Mouse (Mus musculus) stomach, embryonic 15.5 days (tissue): ENCODE measurements around the gene Mrpl22. TPM values are rescaled to one million over a fixed set of nuclear protein-coding genes. Genes with fewer than 3 reads are reported as not detected.

ENCODE experiments used
- ATAC-seq: fragments of 200-750 bp; cut with Nextera tagmentation; 2 replicates; pipeline ENCODE4 v1.8.0; 2017; ENCODE audit warnings: low read depth, moderate number of reproducible peaks, moderate TSS enrichment; ENCODE audit not compliant: insufficient read depth, low FRiP score
- H3K27ac ChIP-seq: fragments of 300-500 bp; sonication (generic); 2 replicates; pipeline ENCODE4 v1.5.1; 2015; ENCODE audit warnings: mild to moderate bottlenecking, inconsistent platforms
- H3K27me3 ChIP-seq: fragments of 300-500 bp; sonication (generic); replicated peaks from 2 replicates; pipeline ENCODE4 v1.6.1; 2015; ENCODE audit warnings: inconsistent platforms
- H3K36me3 ChIP-seq: fragments of 300-500 bp; sonication (generic); 2 replicates; pipeline ENCODE4 v1.6.1; 2015; ENCODE audit warnings: inconsistent platforms
- H3K4me1 ChIP-seq: fragments of 300-500 bp; sonication (generic); 2 replicates; pipeline ENCODE4 v1.6.1; 2015; ENCODE audit warnings: inconsistent platforms
- H3K4me2 ChIP-seq: fragments of 300-500 bp; sonication (generic); 2 replicates; pipeline ENCODE4 v1.6.1; 2015; ENCODE audit warnings: mild to moderate bottlenecking, inconsistent platforms
- H3K4me3 ChIP-seq: fragments of 300-500 bp; sonication (generic); replicated peaks from 2 replicates; pipeline ENCODE4 v1.5.1; 2015; ENCODE audit warnings: inconsistent platforms
- H3K9ac ChIP-seq: fragments of 300-500 bp; sonication (generic); 2 replicates; pipeline ENCODE4 v1.6.1; 2015; ENCODE audit warnings: inconsistent platforms
- H3K9me3 ChIP-seq: fragments of 300-500 bp; sonication (generic); 2 replicates; pipeline ENCODE4 v1.6.1; 2016; ENCODE audit warnings: inconsistent platforms
- WGBS: fragments of 180-500 bp; shearing (Covaris S2); methylation state at CpG from one replicate; pipeline ENCODE4 v1.1.7; 2015; 5-methylcytosine and 5-hydroxymethylcytosine counted together
- polyA plus RNA-seq: library from polyadenylated mRNA; unstranded; fragments of >200 nt; fragmentation: Nextera tagmentation; extraction: Ambion mirVana; gene quantifications from 2 replicates; pipeline ENCODE4 v1.2.1, GENCODE M21; 2015

The Mrpl22 gene
- polyA plus RNA-seq, result 123 and 134 TPM in 2 replicates

GRCm38 (mm10) chr11:58171459-58172091, at the start of gene Mrpl22:
Gene Mrpl22, plus strand, starts transcription at chr11:58171661.
- H3K27ac ChIP-seq, result peak within 1 kb of the TSS; percentile 18; the same call in 1 of the 2 replicates
- 0 out of 2 replicates have a peak, but pooled peaks cover 5% of the 10 kb centered on the region for H3K4me1 ChIP-seq

GRCm38 (mm10) chr11:58123711-58124110, 47.8 kb upstream of the Mrpl22 start:
- H3K9ac ChIP-seq, result no peak overlapping the region
- H3K4me2 ChIP-seq, result no peak overlapping the region
- no peaks in the 10 kb centered on the region for H3K9me3 ChIP-seq
- H3K4me1 ChIP-seq, result no peaks in the 10 kb centered on the region
- no peak for ATAC-seq
- WGBS, result 91% methylated on average over 2 of the region's 2 CpGs
- H3K27ac ChIP-seq, result no peak overlapping the region
- H3K36me3 ChIP-seq, result peaks cover 51% of the 10 kb centered on the region
- H3K4me3 ChIP-seq, result no peak overlapping the region
- H3K27me3 ChIP-seq, result no peaks in the 10 kb centered on the region

More at GRCm38 (mm10) chr11:58171459-58172091, at the start of gene Mrpl22:
- Histone ChIP-seq H3K9ac (peak within 1 kb of the TSS; percentile 73; the same call in 1 of the 2 replicates), H3K9me3 (no peaks in the 10 kb centered on the region), H3K27me3 (no peaks in the 10 kb centered on the region), H3K36me3 (peaks cover 24% of the 10 kb centered on the region), H3K4me3 (peak within 1 kb of the TSS; percentile 79), H3K4me2 (peak within 1 kb of the TSS; percentile 75)
- under 1% methylated on average over 34 of the region's 34 CpGs for WGBS
- ATAC-seq, result peak; percentile 82

GRCm38 (mm10) chr11:58125021-58125420, 46.4 kb upstream of the Mrpl22 start:
- peaks cover 51% of the 10 kb centered on the region for H3K36me3 ChIP-seq
- no peak overlapping the region for H3K9ac ChIP-seq
- H3K4me3 ChIP-seq, result no peak overlapping the region
- H3K4me1 ChIP-seq, result no peaks in the 10 kb centered on the region
- no peak for ATAC-seq
- H3K27ac ChIP-seq, result no peak overlapping the region
- 80% methylated on average over 11 of the region's 11 CpGs for WGBS
- H3K4me2 ChIP-seq, result no peak overlapping the region
- no peaks in the 10 kb centered on the region for H3K27me3 ChIP-seq
- no peaks in the 10 kb centered on the region for H3K9me3 ChIP-seq

GRCm38 (mm10) chr11:58126397-58127160, 44.9 kb upstream of the Mrpl22 start:
- WGBS, result 61% methylated on average over 7 of the region's 7 CpGs
- H3K4me3 ChIP-seq, result no peak overlapping the region
- H3K27me3 ChIP-seq, result no peaks in the 10 kb centered on the region
- peaks cover 45% of the 10 kb centered on the region for H3K36me3 ChIP-seq
- H3K9ac ChIP-seq, result no peak overlapping the region
- no peak overlapping the region for H3K4me2 ChIP-seq
- no peak for ATAC-seq
- H3K4me1 ChIP-seq, result no peaks in the 10 kb centered on the region
- no peaks in the 10 kb centered on the region for H3K9me3 ChIP-seq
- no peak overlapping the region for H3K27ac ChIP-seq

GRCm38 (mm10) chr11:58127544-58127943, 43.9 kb upstream of the Mrpl22 start:
- Histone ChIP-seq H3K9me3 (no peaks in the 10 kb centered on the region), H3K4me2 (no peak overlapping the region), H3K27me3 (no peaks in the 10 kb centered on the region), H3K27ac (no peak overlapping the region), H3K4me1 (no peaks in the 10 kb centered on the region), H3K4me3 (no peak overlapping the region), H3K36me3 (peaks cover 49% of the 10 kb centered on the region), H3K9ac (no peak overlapping the region)
- 63% methylated on average over 2 of the region's 2 CpGs for WGBS
- 0 out of 2 replicates have a peak, but pooled peaks have one; percentile 53 for ATAC-seq

- no peaks in the 10 kb centered on the region for H3K4me1 ChIP-seq
- H3K9me3 ChIP-seq, result no peaks in the 10 kb centered on the region
- no peak overlapping the region for H3K4me3 ChIP-seq
- no peak for ATAC-seq
- no peak overlapping the region for H3K27ac ChIP-seq
- whole genome bisulfite sequencing, result 73% methylated on average over 6 of the region's 6 CpGs
- H3K9ac ChIP-seq, result no peak overlapping the region
- no peaks in the 10 kb centered on the region for H3K27me3 ChIP-seq
- no peak overlapping the region for H3K4me2 ChIP-seq
- H3K36me3 ChIP-seq, result peaks cover 36% of the 10 kb centered on the region
Observed at GRCm38 (mm10) chr11:58129302-58129843, 42.1 kb upstream of the Mrpl22 start.

- Histone ChIP-seq H3K9ac (no peak overlapping the region), H3K36me3 (peaks cover 53% of the 10 kb centered on the region), H3K27me3 (no peaks in the 10 kb centered on the region), H3K9me3 (no peaks in the 10 kb centered on the region), H3K4me3 (no peak overlapping the region), H3K4me1 (no peaks in the 10 kb centered on the region), H3K4me2 (no peak overlapping the region), H3K27ac (no peak overlapping the region)
- no peak for ATAC-seq
- WGBS, result 87% methylated on average over 3 of the region's 3 CpGs
Observed at GRCm38 (mm10) chr11:58132026-58132425, 39.4 kb upstream of the Mrpl22 start.

GRCm38 (mm10) chr11:58134869-58135268, 36.6 kb upstream of the Mrpl22 start:
- no peak overlapping the region for H3K27ac ChIP-seq
- no peak for ATAC-seq
- H3K9me3 ChIP-seq, result no peaks in the 10 kb centered on the region
- no peak overlapping the region for H3K4me2 ChIP-seq
- H3K4me3 ChIP-seq, result no peak overlapping the region
- H3K36me3 ChIP-seq, result peaks cover 51% of the 10 kb centered on the region
- no peak overlapping the region for H3K9ac ChIP-seq
- no peaks in the 10 kb centered on the region for H3K27me3 ChIP-seq
- H3K4me1 ChIP-seq, result no peaks in the 10 kb centered on the region

- no peak for ATAC-seq
- Histone ChIP-seq H3K27me3 (no peaks in the 10 kb centered on the region), H3K9ac (no peak overlapping the region), H3K4me3 (no peak overlapping the region), H3K4me1 (no peaks in the 10 kb centered on the region), H3K36me3 (peaks cover 48% of the 10 kb centered on the region), H3K9me3 (no peaks in the 10 kb centered on the region), H3K27ac (no peak overlapping the region), H3K4me2 (no peak overlapping the region)
Observed at GRCm38 (mm10) chr11:58135296-58135695, 36.2 kb upstream of the Mrpl22 start.

- no peak for ATAC-seq
- Histone ChIP-seq H3K27me3 (no peaks in the 10 kb centered on the region), H3K4me3 (no peak overlapping the region), H3K27ac (no peak overlapping the region), H3K9ac (no peak overlapping the region), H3K4me2 (no peak overlapping the region), H3K36me3 (peaks cover 59% of the 10 kb centered on the region), H3K4me1 (no peaks in the 10 kb centered on the region), H3K9me3 (no peaks in the 10 kb centered on the region)
- WGBS, result 90% methylated on average over 6 of the region's 6 CpGs
Observed at GRCm38 (mm10) chr11:58136677-58137076, 34.8 kb upstream of the Mrpl22 start.

GRCm38 (mm10) chr11:58138821-58139220, 32.6 kb upstream of the Mrpl22 start:
- 88% methylated on average over 11 of the region's 11 CpGs for WGBS
- H3K27ac ChIP-seq, result no peak overlapping the region
- no peak overlapping the region for H3K9ac ChIP-seq
- no peak overlapping the region for H3K4me2 ChIP-seq
- no peaks in the 10 kb centered on the region for H3K9me3 ChIP-seq
- H3K4me1 ChIP-seq, result no peaks in the 10 kb centered on the region
- no peak for ATAC-seq
- H3K4me3 ChIP-seq, result no peak overlapping the region
- no peaks in the 10 kb centered on the region for H3K27me3 ChIP-seq
- H3K36me3 ChIP-seq, result peaks cover 62% of the 10 kb centered on the region

GRCm38 (mm10) chr11:58139466-58139865, 32.0 kb upstream of the Mrpl22 start:
- no peaks in the 10 kb centered on the region for H3K9me3 ChIP-seq
- no peak overlapping the region for H3K4me2 ChIP-seq
- no peak overlapping the region for H3K27ac ChIP-seq
- no peaks in the 10 kb centered on the region for H3K4me1 ChIP-seq
- no peaks in the 10 kb centered on the region for H3K27me3 ChIP-seq
- H3K9ac ChIP-seq, result no peak overlapping the region
- 79% methylated on average over 3 of the region's 3 CpGs for WGBS
- H3K36me3 ChIP-seq, result peaks cover 68% of the 10 kb centered on the region
- no peak for ATAC-seq
- no peak overlapping the region for H3K4me3 ChIP-seq
